Mouse (Mus musculus): Measurements from ENCODE around the gene Olfr1298.

The Olfr1298 gene

DNA sequence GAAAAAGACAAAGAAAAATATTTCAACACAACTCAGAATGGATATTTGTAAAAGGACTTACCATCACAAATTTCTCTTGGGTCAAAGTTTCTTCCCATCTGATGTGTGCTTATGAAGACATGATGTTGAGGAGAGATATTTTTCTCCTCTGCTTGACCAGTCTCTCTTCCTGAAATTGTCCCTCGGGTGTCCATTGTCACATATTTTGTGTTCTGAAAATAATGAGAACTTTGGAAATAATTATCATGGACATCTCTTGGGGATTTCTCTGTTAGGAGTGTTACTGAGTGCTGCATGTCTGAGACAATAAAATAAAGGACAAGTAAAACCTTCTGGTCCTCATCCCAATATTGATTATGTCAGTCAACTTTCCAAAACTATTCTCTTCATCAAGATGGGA is at the start of gene Olfr1298:
Olfr1298 (minus strand) TSS at position 101 of the 400 bp plus-strand sequence.
- DNase-seq: no peak

DNA sequence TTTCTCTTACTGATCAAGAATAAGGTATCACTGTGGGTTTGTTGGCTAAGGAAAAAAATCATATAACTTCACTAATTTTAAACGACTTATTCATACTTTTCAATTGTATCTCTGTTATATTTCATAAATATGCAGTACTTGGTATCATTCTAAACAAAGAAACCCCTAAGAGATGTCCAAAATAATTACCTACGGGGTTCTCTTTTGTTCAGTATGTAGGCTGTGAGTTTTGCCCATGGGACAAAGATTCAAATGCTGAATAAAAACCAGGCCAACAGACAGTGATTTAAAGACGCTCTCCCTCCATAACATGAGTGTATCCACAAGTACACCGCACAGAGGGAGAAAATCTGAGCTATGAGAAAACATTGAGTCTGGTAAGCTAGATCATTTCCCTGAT is 12.1 kb upstream of the Olfr1298 start, which contains the start of gene Olfr1299:
Olfr1299 (plus strand) TSS at position 301 of the 400 bp plus-strand sequence.
- no peak for DNase-seq

DNA sequence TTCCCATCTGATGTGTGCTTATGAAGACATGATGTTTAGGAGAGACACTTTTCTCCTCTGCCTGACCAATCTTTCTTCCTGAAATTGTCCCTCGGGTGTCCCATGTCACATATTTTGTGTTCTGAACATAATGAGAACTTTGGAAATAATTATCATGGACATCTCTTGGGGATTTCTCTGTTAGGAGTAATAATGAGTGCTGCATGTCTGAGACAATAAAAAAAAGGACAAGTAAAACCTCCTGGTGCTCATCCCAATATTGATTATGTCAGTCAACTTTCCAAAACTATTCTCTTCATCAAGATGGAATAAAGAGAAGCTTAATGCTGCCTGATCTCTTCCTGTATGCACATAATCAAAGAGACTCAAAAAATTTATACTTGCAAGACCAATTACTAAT is 22.6 kb downstream of the Olfr1298 start, which contains the start of gene Olfr1297:
Olfr1297 (minus strand) TSS at position 101 of the 400 bp plus-strand sequence.
- no peak for DNase-seq

Data from kidney, adult 9 months (tissue).